Mouse (Mus musculus) myocyte (in vitro differentiated cells): ENCODE results near the gene Prss57. TPM values are rescaled to one million over a fixed set of nuclear protein-coding genes. Genes with fewer than 3 reads are reported as not detected.
A peak's percentile ranks its signal among the peaks of the same experiment; 100 is the strongest.

Source experiments
- H3K27me3 ChIP-seq: one replicate; pipeline ENCODE4 v1.6.1; 2011; ENCODE audit not compliant: control insufficient read depth, insufficient read depth, insufficient read length
- H3K36me3 ChIP-seq: one replicate; pipeline ENCODE4 v1.6.1; 2011; ENCODE audit not compliant: control insufficient read depth, insufficient read depth
- H3K4me2 ChIP-seq: one replicate; pipeline ENCODE4 v1.6.1; 2011; ENCODE audit warnings: low read depth, control low read depth
- H3K4me3 ChIP-seq: one replicate; pipeline ENCODE4 v1.5.1; 2011; ENCODE audit warnings: mild to moderate bottlenecking, control low read depth, moderate library complexity
- H3K79me2 ChIP-seq: one replicate; pipeline ENCODE4 v1.6.1; 2011; ENCODE audit not compliant: control insufficient read depth, insufficient read depth
- H3ac ChIP-seq: one replicate; pipeline ENCODE4 v1.6.1; 2011; ENCODE audit not compliant: control insufficient read depth, insufficient read length
- CEBPB ChIP-seq: IDR thresholded peaks from 2 replicates; pipeline ENCODE4 v1.6.1; 2011; ENCODE audit warnings: mild to moderate bottlenecking, moderate library complexity; ENCODE audit not compliant: poor library complexity, insufficient read depth, severe bottlenecking
- E2F4 ChIP-seq: IDR thresholded peaks from one replicate; pipeline ENCODE4 v1.6.1; 2011; ENCODE audit warnings: mild to moderate bottlenecking, control low read depth, moderate library complexity; ENCODE audit not compliant: insufficient read depth
- MAX ChIP-seq: IDR thresholded peaks from one replicate; pipeline ENCODE4 v1.6.1; 2011; ENCODE audit warnings: low read depth, mild to moderate bottlenecking, control low read depth
- MYOD1 ChIP-seq, 3 experiments: IDR thresholded peaks; one replicate each; pipeline ENCODE4 v1.6.1; 2011; ENCODE audit warnings: control low read depth in 2 of 3, low read depth in 2 of 3, mild to moderate bottlenecking in 2 of 3, moderate library complexity in 1 of 3; ENCODE audit not compliant: insufficient read length in 2 of 3, control insufficient read depth in 1 of 3
- MYOG ChIP-seq, 3 experiments: IDR thresholded peaks; one replicate each; pipeline ENCODE4 v1.6.1; 2011; ENCODE audit warnings: control low read depth in 2 of 3, low read depth in 2 of 3, mild to moderate bottlenecking in 2 of 3; ENCODE audit not compliant: insufficient read length in 2 of 3, control insufficient read depth in 1 of 3, insufficient read depth in 1 of 3
- POLR2A ChIP-seq: IDR thresholded peaks from one replicate; pipeline ENCODE4 v1.6.1; 2011; ENCODE audit warnings: low read depth, mild to moderate bottlenecking, control low read depth, moderate library complexity; ENCODE audit not compliant: insufficient read length
- POLR2AphosphoS2 ChIP-seq: IDR thresholded peaks from one replicate; pipeline ENCODE4 v1.6.1; 2011; ENCODE audit warnings: low read depth, control low read depth; ENCODE audit not compliant: insufficient read length
- REST ChIP-seq: IDR thresholded peaks from one replicate; pipeline ENCODE4 v1.6.1; 2011; ENCODE audit warnings: mild to moderate bottlenecking, control low read depth, moderate library complexity; ENCODE audit not compliant: insufficient read depth, insufficient read length
- SRF ChIP-seq: IDR thresholded peaks from one replicate; pipeline ENCODE4 v1.6.1; 2011; ENCODE audit warnings: low read depth; ENCODE audit not compliant: control insufficient read depth, insufficient read length
- TCF12 ChIP-seq: IDR thresholded peaks from one replicate; pipeline ENCODE4 v1.6.1; 2011; ENCODE audit warnings: mild to moderate bottlenecking, control low read depth; ENCODE audit not compliant: poor library complexity, insufficient read depth, severe bottlenecking
- TCF3 ChIP-seq: IDR thresholded peaks from one replicate; pipeline ENCODE4 v1.6.1; 2011; ENCODE audit warnings: low read depth, control low read depth; ENCODE audit not compliant: insufficient read length
- USF1 ChIP-seq: IDR thresholded peaks from one replicate; pipeline ENCODE4 v1.6.1; 2011; ENCODE audit warnings: low read depth, mild to moderate bottlenecking, control low read depth, moderate library complexity
- polyA plus RNA-seq: library from polyadenylated mRNA; unstranded; fragments of >200 nt; fragmentation: generic; extraction: Trizol; gene quantifications from one replicate; pipeline ENCODE4 v1.2.1, GENCODE M21; 2012; ENCODE audit warnings: missing spikeins

Gene Prss57
- polyA plus RNA-seq, 1 experiment: 0.07 TPM

GRCm38 (mm10) chr10:79766508-79767325, 24.0 kb downstream of the Prss57 start, which contains the start of gene Rnf126:
TSS of gene Rnf126 (minus strand) at chr10:79766952.
- Histone ChIP-seq H3K79me2 (peaks cover 44% of the 10 kb centered on the region), H3K4me2 (peak within 1 kb of the TSS; percentile 90), H3K27me3 (no peaks in the 10 kb centered on the region), H3K4me3 (peak within 1 kb of the TSS; percentile 65), H3ac (peak within 1 kb of the TSS; percentile 67), H3K36me3 (no peaks in the 10 kb centered on the region)
- no peak for TF ChIP-seq TCF12
- peak in 1 of 3 experiments; percentile 51 for TF ChIP-seq MYOD1 (IDR thresholded peaks at IDR 0.05; ENCODE audit: control insufficient read depth in 1 of 3, insufficient read length in 2 of 3, low read depth in 2 of 3)
- TF ChIP-seq SRF: no peak
- no peak for TF ChIP-seq CEBPB
- peak; percentile 68 for TF ChIP-seq POLR2AphosphoS2
- peak; percentile 57 for TF ChIP-seq TCF3
- TF ChIP-seq E2F4: peak; percentile 10
- peak; percentile 94 for TF ChIP-seq POLR2A
- TF ChIP-seq USF1: no peak
- TF ChIP-seq MAX: no peak
- no peak for TF ChIP-seq REST
- peak in 2 of 3 experiments; percentile 46 to 52 for TF ChIP-seq MYOG (IDR thresholded peaks at IDR 0.05; ENCODE audit: control insufficient read depth in 1 of 3, insufficient read depth in 1 of 3, insufficient read length in 2 of 3, low read depth in 2 of 3)

GRCm38 (mm10) chr10:79766001-79766507, 24.7 kb downstream of the Prss57 start:
- peaks cover 1% of the 10 kb centered on the region for H3K36me3 ChIP-seq
- peak overlapping the region; percentile 65 for H3K4me3 ChIP-seq
- H3K27me3 ChIP-seq: no peaks in the 10 kb centered on the region
- peaks cover 44% of the 10 kb centered on the region for H3K79me2 ChIP-seq
- peak overlapping the region; percentile 90 for H3K4me2 ChIP-seq
- TF ChIP-seq REST (no peak), POLR2A (no peak), MAX (no peak), SRF (no peak), POLR2AphosphoS2 (no peak), MYOD1 (IDR thresholded peaks at IDR 0.05; ENCODE audit: control insufficient read depth in 1 of 3, insufficient read length in 2 of 3, low read depth in 2 of 3) (no peak), MYOG (IDR thresholded peaks at IDR 0.05; ENCODE audit: control insufficient read depth in 1 of 3, insufficient read depth in 1 of 3, insufficient read length in 2 of 3, low read depth in 2 of 3) (no peak), USF1 (no peak)
- H3ac ChIP-seq: peak overlapping the region; percentile 67

DNA sequence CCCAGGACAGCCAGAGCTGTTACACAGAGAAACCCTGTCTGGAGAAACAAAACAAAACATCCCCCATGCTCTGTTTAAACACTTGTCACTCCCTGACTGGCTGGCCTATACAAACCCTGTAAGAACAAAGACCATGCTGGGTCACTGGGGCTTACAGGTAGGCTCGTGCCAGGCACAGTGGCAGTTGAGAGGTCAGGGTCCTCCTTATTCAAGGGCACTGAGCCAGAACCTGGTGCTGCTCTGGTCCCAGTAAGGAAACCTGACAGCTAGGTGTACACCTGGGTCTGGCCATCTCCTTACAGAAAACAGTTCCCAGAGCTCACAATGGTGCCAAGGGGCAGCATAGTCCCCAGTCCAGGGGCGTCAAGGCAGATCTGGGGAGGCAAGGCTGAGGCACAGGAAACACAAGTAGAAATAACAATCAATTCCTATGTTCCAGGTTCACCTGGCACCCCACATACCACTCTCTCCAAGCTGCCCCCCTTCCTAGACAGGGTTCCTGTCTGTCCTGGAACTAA, 25.5 kb downstream of the Prss57 start:
- H3ac ChIP-seq: no peak overlapping the region
- TF ChIP-seq TCF3 (no peak), CEBPB (no peak), POLR2A (no peak), MYOD1 (IDR thresholded peaks at IDR 0.05; ENCODE audit: control insufficient read depth in 1 of 3, insufficient read length in 2 of 3, low read depth in 2 of 3) (no peak), REST (no peak), E2F4 (no peak), MYOG (IDR thresholded peaks at IDR 0.05; ENCODE audit: control insufficient read depth in 1 of 3, insufficient read depth in 1 of 3, insufficient read length in 2 of 3, low read depth in 2 of 3) (no peak), USF1 (no peak), TCF12 (no peak), SRF (no peak), POLR2AphosphoS2 (no peak), MAX (no peak)
- H3K4me2 ChIP-seq: peak overlapping the region; percentile 90
- peaks cover 5% of the 10 kb centered on the region for H3K36me3 ChIP-seq
- H3K27me3 ChIP-seq: no peaks in the 10 kb centered on the region
- peak overlapping the region; percentile 65 for H3K4me3 ChIP-seq
- peaks cover 44% of the 10 kb centered on the region for H3K79me2 ChIP-seq

DNA sequence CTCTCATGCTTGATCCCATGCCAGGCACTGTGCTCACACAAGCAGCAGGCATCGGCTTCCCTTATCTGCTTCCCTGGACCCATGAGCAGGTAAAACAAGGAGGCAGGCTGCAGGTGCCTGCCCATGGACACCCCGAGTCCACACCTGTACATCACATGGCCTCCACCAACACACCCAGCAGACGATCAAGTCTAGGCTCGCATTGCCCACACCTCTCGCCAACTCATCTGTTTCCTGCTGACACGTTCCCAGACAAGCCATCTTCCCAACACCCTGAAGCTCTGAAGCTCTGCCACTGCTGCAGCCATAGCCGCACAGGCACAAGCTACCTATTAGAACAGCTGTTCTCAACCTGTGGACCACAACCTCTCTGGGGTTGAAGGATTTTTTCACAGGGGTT, 26.5 kb downstream of the Prss57 start:
- peaks cover 9% of the 10 kb centered on the region for H3K36me3 ChIP-seq
- TF ChIP-seq SRF: no peak
- no peak for TF ChIP-seq MYOG (IDR thresholded peaks at IDR 0.05; ENCODE audit: control insufficient read depth in 1 of 3, insufficient read depth in 1 of 3, insufficient read length in 2 of 3, low read depth in 2 of 3)
- TF ChIP-seq POLR2AphosphoS2: no peak
- no peak for TF ChIP-seq TCF12
- TF ChIP-seq MAX: no peak

More for the DNA sequence above, 26.5 kb downstream of the Prss57 start:
- Histone ChIP-seq H3K4me3 (no peak overlapping the region), H3K27me3 (no peaks in the 10 kb centered on the region), H3K79me2 (peaks cover 44% of the 10 kb centered on the region), H3K4me2 (peak overlapping the region; percentile 90), H3ac (no peak overlapping the region)
